Mouse (Mus musculus) mature B cell (primary cell): ENCODE results near the gene Fars2.

Source experiments
- in situ Hi-C: fragments of 300-500 bp; cut with MboI; formaldehyde crosslinking; loops from 2 replicates; pipeline ENCODE4 v1.14.3; 2019

Fars2 gene

GRCm38 (mm10) chr13:36576781-36577180, 459.6 kb downstream of the Fars2 start:
- in situ Hi-C loops = no loop called here

GRCm38 (mm10) chr13:36577916-36578568, 460.8 kb downstream of the Fars2 start:
- in situ Hi-C loops = no loop called here

GRCm38 (mm10) chr13:36578569-36579333, 461.5 kb downstream of the Fars2 start:
- in situ Hi-C loops = no loop called here

DNA sequence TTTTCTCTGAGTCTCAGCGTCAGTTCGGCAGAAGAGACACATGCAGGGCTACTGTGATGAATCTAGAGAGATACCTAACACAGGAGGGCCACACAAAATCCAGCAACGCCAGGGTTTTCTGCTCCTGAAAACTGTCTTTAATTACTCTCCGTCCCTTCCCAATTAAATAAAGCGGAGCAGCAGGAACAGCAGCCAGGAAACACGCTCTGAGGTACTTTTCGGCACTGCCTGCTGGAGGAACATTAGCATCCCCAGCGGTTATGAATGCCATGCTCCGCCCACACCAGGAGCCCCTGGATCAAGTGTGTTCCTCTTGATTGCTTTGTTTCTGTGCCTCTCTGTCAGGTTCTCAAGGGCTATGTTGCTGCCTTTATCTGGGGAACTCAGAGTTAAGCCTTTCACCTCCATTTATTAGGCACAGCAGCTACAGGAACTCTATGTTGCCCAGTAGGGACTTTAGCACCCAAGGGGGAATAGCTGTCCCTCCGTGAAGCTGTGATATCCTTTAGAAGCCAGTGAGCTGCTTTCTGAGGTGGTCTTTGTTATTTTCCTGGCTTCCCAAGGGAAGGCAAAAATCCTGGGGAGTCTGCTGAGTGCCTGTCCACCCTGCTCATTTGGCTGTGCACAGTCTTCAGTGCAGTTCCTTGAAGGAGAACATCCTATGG, 465.3 kb downstream of the Fars2 start:
- in situ Hi-C loops = no loop called here

- in situ Hi-C loops = no loop called here
These were observed 466.4 kb downstream of the Fars2 start for GRCm38 (mm10) chr13:36583481-36584151.

- in situ Hi-C loops = no loop called here
These were observed 467.0 kb downstream of the Fars2 start for GRCm38 (mm10) chr13:36584197-36584596.

- in situ Hi-C loops = no loop called here
These were observed 471.9 kb downstream of the Fars2 start for GRCm38 (mm10) chr13:36589092-36589491.

DNA sequence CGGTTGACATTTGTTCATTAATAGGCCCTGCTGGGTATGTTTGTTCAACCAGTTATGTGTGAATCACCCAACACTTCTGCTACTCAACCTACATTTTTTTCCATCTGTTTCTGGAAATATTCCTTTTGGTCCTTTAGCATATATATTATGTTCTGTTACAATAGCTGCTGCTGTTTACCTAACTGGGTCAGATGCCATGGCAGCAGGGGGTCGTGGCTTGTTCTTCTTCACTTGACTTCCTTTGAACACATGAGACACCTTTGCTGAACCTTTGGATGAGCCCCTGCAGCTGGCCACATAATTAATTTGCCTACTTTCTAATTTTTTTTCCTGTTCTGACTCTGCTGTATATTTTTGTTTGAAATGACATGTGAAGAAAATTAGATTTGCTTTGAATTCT, 475.1 kb downstream of the Fars2 start:
- in situ Hi-C loops = no loop called here

GRCm38 (mm10) chr13:36606717-36607116, 489.5 kb downstream of the Fars2 start:
- in situ Hi-C loops = no loop called here

- in situ Hi-C loops = no loop called here
These were observed 490.7 kb downstream of the Fars2 start for GRCm38 (mm10) chr13:36607871-36608270.

GRCm38 (mm10) chr13:36610426-36610825, 493.2 kb downstream of the Fars2 start:
- in situ Hi-C loops = no loop called here

DNA sequence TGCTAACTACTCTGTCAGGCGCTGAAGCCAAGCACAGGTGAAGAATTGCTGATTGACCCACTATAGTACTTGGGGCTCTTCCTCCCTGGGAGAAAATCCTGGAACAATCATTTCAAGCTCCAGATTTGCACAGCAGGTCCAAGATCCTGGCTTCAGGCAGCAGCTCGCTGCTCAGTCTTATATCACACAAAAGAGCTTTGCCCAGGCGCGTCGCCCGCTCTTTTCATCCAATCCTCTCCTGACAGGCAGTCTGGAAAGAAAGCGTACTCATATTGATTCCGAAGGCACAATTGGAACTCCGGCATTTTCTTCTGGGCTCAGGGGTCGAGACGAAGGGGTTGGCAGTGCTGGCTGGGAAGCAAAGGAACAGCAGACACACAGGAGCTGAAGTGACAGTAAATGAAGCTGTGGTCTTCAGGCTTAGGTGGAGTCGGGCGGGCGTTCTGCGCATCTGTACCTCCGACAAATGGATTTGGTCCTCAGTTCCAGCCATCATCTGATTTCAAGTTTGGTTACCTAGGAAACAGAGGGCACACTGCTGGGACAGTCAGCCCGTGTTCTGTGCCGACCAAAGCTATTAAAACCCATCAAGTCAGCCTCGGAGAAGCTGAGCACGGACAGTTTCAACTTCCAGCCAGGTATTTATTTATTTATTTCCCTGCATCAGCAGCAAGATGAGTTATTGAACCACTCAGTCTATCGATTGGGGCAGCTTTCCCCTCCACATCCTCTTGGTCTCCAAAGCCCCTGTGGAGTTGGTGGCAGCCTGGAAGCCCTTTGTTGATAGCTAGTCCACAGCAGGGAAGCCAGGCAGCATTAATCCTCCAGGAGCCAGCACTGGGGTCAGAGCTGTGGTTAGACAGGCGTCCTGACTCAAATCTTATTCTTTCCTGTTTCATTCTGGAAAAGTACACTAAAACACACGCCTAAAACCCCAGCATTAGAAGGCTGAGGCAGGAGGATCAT, 495.9 kb downstream of the Fars2 start:
- in situ Hi-C loops = no loop called here

DNA sequence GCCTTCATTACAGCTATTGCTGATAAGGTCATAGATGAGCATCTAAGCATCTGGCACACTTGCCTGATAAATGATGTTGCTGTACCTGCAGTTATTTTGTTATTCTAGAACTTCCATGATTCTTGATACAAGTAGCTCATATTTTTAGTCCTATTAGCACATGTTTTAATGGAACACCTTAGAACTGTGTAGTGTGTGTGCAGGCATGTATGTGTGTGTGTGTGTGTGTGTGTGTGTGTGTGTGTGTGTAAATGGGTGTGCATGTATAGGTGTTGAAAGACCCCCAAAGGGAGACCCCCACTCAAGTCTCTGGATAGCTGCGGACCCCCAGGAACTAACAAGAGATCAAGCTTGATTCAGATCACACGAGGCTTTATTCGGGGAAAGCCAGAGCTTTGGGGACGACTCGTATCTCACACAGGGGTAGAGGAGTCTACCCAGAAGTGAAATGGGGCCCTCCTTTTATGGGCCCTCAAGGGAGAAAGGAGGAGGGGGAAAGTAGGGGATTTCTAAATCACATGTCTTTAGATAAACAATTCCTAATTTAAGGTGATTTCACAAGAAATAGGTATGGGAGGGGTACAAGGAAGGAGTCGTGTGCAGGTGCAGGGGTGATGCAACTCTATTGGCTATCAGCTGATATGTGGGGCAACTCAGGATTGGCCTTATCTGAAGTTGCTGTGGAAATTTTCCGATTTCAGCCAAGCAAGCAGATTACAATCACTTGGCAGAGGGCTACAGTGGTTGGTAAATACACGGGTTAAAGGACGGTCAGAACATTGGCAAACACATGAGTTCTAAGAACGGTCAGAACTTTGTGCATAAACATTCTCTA, 503.5 kb downstream of the Fars2 start:
- in situ Hi-C loops = no loop called here

DNA sequence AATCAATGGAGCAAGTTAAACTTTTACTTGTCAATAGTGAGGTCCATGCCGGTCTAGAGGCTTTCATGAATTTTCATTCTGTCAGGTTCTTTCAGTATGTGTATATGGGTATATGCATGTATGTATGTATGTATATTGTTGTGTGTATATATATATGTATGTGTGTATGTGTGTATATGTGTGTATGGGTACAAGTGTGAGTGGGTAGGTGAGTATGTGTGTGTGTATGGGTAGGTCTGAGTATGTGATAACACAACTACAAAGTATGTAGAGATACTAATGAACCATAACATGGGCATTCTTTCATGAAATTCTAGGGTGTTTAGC, 504.1 kb downstream of the Fars2 start:
- in situ Hi-C loops = no loop called here

DNA sequence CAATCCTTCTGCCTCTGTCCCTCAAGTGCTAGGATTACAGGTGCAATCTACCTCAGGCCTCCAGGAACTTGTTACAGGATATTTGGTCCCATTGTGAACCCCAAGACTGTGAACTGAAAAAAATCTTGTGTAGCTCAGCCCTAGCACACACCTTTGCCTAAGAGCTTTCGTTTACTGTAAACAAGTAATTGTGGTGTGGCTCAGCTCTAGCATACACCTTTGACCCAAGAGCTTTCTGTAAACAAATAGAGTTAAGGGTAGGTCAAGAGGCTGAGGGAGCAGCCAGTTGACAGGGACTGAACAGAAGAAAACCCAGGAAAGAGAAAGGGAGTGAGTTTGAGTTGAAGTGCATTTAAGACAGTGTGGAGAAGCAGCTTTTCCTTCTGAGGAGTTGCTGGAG, 506.3 kb downstream of the Fars2 start:
- in situ Hi-C loops = no loop called here

DNA sequence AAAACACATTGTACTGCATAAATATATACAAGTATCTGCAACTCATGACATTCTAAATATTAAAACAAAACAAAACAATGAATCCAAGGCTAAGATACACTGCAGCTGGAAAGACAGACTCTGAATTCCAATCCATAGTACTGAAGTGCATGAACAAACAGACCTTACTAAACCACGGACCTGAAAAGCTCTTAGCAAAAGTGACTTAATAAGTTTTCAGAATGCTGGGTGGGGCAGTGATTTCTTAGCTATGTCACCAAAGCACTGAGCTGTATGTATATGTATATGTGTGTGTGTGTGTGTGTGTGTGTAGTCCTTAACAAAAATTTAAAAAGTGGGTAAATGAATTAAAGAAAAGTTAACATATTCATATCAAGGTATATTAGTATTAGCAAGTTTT, 511.9 kb downstream of the Fars2 start:
- in situ Hi-C loops = no loop called here

DNA sequence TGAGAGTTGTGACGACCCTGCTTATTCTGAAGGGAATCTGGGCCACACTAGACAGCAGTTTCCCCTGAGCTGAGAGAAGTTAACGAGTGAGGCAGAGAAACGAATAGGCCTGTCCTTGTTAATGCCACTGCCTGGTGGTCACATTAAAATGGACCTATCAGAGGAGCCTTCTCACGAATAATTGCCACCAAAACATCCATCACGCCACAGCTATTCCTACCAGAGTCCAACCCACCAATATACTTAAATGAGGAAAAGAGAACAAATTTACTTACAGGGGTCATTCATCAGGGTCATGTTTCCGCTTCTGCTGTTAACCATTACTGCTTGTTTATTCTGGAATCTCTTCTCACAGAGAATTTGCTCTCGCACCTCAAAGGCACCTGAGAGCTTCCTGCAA, 531.0 kb downstream of the Fars2 start:
- in situ Hi-C loops = no loop called here

- in situ Hi-C loops = no loop called here
These were observed 537.0 kb downstream of the Fars2 start for GRCm38 (mm10) chr13:36654251-36654650.

- in situ Hi-C loops = no loop called here
These were observed 562.1 kb downstream of the Fars2 start for GRCm38 (mm10) chr13:36679345-36679744.

DNA sequence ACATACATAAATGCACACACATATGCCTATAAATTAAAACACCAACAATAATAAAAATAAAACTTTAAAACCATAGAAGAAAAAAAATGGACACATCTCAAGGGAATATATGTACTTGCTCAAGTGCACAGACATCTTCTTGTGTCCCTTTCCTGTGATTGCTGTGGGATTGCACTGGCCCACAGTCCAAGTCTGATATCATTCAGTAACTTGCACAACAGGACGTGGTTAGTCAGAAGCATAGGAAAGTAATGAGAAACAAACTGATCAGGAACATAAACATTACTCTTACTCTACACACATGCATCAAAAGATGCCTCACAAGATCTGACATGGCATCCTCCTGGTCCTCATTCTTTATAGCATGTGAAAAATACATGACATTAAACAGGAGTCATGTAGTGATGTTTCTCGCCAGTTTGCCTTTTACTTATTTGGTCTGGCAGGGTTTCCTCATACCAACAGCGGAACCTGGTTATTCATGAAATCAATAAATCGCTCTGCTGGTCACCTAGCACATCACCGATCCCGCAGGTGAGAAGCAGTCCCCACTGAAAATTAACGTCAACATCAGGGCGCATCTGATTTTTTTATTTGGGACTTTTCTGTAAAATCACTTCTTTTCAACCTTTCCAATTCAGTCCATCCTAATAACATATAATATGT, 563.6 kb downstream of the Fars2 start:
- in situ Hi-C loops = no loop called here
